Mouse (Mus musculus) left cerebral cortex, adult 9 months (tissue): ENCODE results near the gene Zg16.

ENCODE experiments used
- DNase-seq, 2 experiments: peaks; one replicate each; pipeline ENCODE4 v3.0.0; 2022; ENCODE audit warnings: low spot score in 2 of 2

Gene Zg16

DNA sequence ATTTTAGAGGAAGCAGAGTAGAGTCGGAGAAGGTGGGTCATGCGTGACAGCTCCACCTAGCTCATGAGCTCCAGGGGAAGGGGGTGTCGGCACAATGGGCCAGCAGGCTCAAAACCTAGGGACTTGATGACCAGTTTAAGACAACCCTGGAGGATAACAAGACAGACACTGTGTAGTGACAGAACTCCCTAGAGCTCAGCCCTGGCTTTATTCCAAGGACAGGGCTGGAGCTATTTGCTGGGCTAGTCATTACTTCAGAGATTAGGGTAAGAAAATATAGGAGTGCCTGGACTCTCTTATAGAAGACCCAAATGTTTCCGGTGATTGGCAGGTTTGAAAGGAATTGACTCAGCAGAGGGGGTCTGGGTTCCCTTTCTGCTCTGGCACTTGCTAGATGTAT is 13.9 kb downstream of the Zg16 start:
- DNase-seq = no peak

DNA sequence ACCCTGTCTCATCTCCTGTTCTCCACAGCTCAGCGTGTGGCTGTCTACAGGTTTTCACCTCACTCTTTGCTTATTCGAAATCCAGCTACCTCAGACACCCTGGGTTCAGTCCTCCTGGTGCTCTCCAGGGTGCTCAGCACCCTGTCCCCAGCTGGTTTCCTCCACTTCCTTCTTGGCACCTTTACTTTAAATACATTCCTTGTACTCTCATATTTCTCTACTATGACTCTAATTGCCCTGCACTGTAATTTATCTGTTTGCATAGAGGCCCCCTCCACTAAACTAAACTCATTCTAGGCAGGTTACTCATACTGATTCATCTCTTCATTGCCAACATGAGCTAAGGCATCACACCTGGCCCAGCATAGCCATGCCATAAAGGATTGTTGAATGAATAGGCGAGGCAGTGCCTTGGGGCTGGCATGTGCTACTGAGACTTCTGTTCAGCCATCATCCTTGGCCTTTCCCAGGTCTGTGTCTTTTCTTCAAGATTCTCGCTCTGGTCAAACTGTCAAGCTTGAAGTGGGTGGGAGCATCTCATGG is 16.2 kb downstream of the Zg16 start:
- no peak for DNase-seq

DNA sequence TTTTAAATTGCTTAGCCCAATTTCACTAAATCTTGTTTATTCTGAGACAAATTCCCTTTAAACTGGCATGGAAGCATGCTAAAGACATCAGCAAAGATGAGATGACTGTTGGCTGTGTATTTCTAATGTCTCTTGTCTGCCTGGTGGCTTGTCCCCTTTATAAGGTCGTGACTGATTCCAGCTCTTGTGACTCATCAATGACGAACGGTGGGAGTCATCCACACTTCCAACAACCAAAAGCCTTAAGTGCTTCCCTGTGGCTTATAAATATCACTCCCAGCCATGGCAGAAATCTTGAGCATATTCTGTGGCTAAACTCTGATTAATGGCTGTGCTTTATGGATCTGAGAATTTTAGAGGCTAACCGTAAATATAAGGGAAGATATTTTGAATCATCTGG is 20.8 kb downstream of the Zg16 start:
- DNase-seq = no peak

DNA sequence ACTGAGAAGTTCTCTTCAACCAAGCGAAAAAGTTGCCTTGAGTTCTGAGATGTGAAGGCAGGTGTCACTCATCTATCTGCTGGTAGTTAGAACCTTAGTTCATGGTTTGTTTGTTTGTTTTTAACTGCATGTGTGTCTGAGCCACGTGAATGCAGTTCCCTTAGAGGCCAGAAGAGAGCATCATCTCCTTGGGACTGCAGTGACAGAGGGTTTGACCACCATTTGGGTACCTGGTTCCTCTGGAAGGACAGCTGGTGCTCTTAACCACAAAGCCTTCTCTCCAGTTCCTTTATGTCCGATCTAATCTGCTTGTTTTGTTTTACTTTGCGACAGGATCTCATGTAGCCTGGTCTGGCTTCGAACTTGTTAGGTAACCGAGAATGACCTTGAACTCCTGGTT is 21.6 kb downstream of the Zg16 start:
- DNase-seq = no peak

DNA sequence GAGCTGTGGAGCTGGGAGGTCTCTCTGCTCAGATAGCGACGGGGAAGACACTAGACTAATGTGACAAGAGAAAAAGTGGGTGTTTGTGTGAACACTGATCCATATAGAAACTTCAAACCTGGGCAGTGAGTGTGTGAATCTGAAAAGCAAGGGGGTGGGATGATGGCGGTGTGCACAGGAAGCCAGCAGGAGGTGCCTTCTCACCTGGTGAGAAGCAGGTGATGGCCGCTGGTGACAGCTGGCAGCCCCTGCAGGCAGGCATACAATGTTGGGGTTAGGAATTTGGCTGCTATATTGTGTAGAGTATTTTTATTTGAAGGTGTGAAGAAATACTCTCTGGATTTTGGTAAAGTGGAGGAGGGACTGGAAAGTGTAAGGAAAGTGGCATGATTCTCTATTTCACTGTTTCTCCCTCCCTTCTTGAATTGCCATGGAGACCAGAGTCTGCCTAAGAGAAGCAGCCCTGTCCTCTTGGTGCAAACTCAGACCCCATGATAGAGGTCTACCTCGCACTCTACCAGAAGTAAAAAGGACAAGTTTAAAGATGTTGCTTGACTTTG is 32.0 kb downstream of the Zg16 start:
- DNase-seq = peak in 1 of 2 experiments; percentile 9

DNA sequence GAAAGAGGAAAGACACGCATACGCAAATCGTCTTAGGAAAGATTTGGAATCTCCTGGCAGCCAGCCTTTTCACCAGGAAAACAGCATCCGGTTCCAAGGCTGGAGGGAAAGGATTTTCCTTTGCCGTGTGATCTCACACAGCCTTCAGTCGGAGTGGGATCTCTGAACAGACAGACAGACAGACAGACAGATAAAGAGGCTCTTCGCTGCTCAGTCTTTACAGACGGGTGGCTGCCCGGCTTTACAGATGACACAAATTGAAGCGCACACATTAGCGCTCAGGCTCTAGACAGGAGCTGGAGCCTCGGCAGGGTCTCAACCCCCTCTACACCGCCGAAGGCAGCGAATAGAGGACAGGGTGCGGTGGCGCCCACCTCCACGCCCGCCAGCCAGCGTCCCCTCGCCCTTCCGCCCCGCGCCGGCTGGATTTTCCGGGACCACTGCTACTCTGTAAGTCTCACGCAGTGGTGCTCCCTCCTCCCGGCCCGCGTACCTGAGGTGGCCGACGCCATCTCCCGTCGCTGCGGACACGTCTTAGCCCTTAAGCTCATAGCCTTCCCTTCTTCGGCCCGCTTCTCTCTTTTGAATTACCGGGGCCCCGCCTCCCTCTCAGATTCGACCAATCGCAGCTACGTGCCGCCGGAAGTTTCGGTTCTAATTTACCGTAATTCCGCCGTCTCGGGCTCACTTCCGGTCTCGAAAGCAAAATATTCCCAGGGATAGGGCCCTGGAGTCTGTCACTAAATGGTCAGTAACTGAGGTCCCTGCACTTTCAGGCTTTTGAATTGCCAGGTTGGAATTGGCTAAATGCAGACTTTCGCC is 45.1 kb downstream of the Zg16 start, which contains the start of gene Kif22:
Kif22 (minus strand) TSS at position 621 of the 822 bp plus-strand sequence.
- DNase-seq = peak in 1 of 2 experiments; percentile 93

DNA sequence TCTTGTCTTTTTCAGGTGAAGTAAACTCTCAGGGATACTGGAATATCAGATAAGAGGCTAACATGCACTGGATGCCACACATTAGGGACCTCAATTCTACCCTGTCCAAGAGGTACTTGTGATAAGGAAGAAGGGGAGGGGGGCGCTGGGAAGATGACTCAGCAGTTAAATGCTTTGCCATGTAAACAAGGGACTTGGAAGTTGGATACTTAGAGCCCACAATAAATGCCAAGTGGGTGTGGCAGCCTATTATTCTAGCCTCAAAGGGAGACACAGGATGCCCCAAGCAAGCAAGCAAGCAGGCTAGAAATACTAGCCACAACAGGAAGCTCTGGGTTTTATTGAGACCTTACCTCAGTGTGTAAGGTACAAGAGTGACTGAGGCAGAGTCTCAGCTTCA is 55.9 kb downstream of the Zg16 start:
- DNase-seq = no peak

DNA sequence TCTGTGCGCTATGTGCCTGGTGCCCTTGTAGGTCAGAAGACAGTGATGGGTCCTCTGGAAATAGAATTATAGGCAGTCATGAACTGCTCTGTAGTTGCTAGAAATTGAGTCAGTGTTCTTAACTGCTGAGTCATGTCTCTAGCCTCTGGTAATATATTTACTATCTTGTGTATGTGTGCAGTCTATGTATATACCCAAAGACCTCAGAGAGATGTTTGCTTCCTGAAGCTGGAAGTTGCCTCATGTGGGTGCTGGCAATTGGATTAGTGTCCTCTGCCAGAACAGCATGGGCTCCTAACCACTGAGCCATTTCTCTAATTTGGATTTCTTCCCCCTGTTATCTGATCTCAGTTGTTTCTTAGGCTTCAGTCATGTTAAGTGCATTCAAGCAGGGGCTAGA is 57.0 kb downstream of the Zg16 start:
- DNase-seq = no peak

DNA sequence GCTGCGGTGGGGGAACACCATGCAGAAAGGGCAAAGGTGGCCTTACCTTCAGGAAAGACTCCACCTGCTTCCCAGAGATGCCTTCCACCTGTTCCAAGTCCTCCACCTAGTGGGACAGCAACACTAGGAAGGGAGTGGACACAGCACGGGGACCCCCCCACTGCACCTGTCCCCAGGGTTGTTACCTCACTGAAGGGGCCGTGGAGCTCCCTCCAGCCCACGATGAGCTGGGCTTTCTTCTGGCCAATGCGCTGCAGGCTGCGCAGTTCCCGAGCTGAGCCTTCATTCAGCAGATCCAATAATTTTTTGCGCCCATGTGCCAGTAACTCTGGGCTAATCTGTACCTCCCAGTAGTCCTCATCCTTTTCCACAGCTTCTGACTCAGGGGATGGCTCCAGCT is 59.2 kb downstream of the Zg16 start:
- DNase-seq = no peak

DNA sequence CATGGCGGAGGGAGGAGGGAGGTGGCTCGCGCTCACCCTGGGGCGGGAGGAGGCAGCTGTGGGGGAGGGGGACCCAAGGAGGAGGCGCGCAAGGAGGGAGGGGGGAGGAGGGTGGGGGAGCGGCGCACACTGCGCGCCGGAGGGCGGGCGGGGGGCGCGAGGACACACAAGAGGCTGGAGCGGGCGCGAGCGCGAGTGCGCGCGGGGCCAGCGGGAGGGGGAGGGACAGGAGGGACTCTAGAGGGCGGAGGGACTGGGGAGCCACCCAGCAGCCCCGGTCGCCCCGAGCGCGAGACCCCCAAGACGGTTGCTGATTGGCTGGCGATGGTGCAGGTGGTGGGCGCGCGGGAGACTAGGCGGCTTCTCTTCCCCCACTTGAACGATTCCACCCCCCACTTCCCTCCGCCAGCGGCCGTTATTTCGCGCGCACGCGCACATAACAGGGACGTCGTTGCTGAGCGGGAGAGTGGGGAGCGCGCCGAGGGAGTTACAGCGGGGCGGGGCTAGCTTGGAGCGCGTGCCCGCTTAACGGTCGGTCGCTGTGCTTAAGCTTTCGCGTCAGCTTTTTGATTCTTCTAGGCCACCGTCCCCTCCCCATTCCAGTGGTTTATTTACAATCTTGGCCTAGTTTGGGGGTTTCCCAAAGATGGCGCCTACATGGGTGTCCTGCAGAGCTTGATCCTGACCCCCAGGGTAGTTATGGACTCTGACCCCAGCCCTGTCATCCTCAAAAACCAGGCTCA is 60.0 kb downstream of the Zg16 start, which contains the start of gene Maz:
Maz (minus strand) TSS at position 54 of the 743 bp plus-strand sequence.
- peak; percentile 98 to 99 for DNase-seq

DNA sequence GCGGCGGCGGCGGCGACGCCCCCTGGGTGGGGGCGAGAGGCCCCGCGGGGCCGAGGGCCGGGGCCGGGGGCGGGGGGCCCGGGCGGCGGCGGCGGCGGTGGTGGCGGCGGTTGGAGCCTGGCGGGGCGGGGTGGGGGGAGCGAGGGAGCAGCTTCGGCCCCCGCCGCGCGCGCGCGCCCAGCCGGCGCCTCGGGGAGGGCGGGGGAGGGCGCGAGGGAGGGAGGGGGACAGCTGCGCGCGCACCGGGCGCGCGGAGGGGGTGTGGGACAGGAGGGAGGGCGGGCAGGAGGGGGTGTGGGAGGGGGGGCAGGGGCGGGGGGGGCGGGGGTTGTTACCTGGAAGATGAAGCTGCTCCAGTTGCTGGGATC is 60.5 kb downstream of the Zg16 start:
- no peak for DNase-seq

DNA sequence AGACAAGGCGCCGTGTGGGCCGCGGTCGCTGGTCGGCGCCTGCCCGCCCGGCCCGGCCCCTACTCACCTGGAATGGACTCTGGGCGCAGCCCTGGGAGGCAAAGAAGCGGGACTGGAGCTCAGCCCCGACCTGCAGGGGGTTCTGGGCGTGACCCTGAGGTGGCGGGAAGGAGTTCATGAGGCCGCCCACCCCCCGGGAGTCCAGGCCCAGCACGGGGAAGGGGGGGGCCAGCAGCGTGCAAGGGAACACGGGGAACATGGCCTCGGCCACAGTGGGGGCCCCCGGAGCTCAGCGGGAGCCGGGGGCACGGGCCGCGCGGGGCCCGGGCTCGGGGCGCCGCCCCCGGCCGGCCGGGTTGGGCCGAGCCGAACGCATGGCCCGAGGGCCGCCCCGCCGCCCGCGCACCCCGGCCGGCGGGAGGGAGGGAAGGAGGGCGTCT is 60.9 kb downstream of the Zg16 start:
- DNase-seq = no peak

DNA sequence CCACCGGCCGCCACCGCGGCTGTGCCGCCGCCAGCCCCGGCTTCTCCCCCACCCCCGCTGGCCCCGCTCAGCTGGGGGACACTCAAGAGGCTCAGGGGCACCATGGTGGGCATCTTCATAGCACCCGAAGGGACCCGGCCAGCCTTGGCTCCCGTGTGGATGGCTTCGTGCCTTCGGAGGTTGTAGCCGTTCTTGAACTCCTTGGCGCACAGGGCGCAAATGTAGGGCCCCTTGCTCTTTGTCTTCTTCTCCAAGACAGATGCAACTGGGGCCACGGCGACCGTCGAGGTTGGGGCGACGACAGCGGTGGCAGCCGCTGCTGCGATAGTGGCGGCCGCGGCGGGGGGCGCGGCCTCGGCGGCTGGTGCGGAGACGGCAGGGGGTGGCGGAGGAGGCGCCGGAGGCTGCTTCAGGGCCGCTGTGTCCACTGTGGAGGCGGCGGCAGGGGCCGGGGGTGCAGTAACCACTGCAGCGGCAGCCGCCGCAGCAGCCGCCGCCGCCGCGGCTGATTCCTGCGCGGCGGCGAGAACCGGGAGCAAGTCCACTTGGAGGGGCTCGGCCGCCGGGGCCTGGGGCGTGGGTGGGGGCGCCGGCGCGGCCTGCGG is 61.5 kb downstream of the Zg16 start:
- DNase-seq = no peak

DNA sequence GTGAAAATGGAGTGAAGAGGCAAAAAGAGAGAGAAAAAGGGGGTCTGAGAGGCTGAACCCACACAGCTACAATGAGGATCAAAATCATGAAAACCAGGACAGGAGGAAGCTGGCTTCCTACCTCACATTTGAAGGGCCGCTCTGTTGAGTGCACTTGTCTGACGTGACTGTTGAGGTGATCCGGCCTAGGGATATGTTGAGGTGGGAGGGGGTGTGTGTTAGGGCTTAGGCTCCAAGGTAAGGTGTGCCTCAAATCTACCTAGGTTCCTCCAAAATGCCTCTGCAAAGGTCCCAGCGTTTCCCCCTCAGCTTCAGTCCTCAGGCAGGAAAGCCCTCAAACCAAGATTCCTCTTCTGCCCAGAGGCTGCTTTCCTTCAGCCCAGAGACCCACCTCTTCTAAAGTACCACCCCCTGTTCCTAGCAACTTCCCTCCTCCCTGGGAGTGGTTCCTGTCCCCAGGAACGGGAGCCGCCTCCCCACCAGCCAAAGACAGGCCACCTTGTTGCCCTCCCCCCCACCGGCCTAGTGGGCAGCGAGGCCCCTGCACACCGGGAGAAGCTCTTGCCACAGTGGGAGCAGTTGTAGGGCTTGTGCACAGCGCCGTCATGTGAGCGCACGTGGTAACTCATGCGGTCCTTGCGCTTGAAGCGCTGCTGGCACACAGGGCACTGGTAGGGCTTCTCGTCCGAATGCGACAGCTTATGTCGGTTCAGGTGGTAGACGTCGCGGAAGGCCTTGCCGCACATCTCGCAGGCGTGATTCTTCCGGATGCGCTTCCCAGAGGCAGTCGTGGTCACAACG is 62.2 kb downstream of the Zg16 start:
- peak in 1 of 2 experiments; percentile 84 for DNase-seq

DNA sequence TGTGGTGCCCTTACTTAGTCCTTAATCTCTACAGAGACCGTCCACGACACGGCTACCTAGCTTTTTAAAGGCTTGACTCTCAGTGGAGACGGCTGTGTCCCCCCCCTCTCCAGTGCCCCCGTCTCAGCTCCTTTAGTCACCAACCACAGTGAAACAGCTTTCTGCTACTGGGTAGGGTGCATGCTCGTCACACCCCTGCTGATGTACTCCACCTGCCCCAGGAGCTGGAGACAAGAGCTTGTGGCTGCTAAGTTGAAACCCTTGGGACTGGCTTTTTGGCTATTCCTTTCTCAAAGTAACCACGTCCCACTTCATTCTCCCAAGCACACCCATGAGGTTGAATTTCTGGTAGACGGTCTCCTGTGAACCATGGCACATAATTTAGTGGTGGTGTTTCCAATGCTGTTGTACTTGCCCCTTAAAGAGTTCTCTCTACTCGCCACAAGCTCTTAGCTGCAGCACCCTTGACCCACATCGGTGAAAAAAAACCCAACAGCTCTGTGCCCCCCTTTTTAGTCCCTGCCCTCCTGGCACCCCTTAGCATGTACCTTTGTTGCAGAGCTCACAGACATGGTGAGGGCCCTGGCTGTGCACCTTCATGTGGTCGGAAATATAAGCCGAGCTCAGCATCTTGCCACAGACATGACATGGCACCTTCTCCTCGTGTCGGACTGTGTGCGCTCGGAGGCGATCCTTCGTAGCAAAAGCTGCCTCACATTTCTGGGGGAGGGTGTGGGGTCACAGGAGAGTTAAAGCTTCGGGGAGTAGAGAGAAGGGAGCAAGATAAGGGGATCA is 63.0 kb downstream of the Zg16 start:
- DNase-seq = no peak

DNA sequence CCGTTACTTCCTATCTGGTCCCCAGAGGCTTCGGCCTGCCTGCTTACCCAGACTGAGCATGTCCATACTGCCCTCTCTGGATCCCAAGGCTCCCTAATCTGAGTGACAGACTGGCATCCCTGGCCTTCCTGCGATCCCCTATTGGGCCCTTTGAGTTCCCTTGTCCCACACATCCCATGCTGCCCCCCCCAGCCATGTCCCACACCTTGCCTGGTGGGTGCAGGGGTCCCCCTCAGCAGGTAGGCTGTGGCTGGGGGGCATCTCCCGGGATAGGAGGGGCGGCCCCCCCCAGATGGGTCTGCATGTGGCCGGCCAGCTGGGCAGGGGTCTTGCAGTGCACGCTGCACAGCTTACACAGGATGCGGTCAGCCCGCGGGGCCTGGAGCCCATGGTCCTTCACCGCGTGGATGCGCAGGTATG is 63.8 kb downstream of the Zg16 start:
- DNase-seq = no peak

DNA sequence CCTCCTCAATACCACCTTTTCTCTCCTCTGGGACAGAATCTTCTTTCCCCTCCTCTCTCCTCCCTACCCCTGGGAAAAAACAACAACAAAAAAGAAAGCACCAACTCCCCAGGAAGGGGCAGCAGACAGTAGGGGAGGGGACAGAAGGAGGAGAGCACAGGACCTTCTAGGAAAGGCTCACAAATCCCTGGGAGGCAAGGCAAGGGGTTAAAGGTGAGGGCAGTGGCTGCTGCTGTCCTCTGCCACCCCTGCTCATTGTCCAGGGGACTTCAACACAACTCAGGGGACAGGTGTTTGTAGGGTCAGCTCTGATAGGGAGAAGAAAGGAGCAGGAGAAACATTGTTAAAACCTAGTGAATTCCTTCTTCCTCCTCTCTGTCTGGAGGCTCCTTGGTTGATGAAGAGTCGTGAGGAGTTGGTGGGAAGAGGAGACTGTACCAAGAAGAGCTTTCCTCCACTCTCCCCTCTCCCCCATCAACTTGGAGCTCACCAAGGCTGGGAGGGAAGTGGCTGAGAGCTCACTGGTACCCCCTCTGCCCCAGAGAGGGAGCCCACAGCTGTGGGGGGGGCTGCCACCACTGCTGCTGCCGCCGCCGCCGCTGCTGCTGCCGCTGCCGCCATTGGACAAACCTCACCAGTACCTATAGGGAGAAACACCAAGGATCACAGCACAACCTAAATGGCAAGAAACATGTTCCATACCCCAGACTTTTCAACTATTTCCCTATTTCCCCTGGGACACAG is 64.4 kb downstream of the Zg16 start:
- no peak for DNase-seq

DNA sequence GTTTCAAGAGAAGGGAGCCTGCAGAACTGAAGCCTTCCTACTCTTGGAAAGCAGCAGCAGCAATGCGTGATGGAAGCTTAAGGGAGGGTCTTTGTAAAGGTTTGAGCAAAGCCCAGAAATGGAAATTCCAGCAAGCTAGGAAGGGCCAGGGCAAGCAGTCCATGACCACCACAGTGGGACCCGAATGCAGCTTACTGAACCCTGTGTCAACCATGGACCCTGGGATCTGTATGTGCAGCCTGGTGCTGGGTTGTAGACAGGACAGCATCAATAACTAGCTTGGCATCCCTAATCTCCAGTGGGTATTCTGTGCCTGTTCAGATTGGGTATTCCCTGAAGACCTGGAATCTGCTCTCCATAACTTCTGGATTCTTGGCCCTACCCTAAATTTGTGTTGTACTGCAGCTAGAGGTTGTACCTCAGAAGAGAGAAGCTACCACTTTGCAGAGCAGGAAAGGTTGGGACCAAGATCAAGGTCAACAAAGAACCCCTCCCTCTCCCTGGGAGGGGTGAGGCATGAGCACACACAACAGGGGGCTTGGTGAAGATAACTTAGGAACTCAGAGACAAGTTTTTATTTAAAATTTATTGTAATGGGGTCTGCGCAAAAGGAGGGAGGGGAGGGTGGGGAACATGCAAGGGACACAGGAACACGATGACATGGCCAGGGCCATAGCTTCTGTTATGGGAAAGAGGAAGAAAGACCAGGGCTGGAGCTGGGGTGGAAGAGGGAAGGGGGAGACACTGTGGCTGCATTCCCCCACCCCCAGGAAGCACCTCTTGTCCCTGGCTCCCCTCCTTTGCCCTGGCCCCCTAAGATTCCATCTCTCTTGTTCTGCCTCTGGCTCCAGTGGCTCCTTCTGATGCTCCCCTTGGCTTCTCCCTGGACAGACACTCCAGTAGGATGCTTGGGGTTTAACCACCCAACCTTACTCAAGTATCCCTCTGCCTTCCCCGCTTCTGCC is 65.3 kb downstream of the Zg16 start:
- DNase-seq = no peak
